Mouse (Mus musculus) CD4-positive, CD25-positive, alpha-beta regulatory T cell, adult 4 months (primary cell): Measurements from ENCODE around the gene Gm28539. TPM values are rescaled to one million over a fixed set of nuclear protein-coding genes. Genes with fewer than 3 reads are reported as not detected.
"Not testable (repeated sequence)": the region's sequence is repeated elsewhere in the genome, so short reads cannot be mapped to it uniquely, and the experiment has no call there.

ENCODE experiments used
- ATAC-seq: one replicate; pipeline ENCODE4 v1.8.0; 2017
- polyA plus RNA-seq, 2 experiments: library from polyadenylated mRNA; unstranded; fragments of 100-300 nt; shearing (Covaris generic); gene quantifications; one replicate each; pipeline ENCODE4 v1.2.1; 2017

The Gm28539 gene
- polyA plus RNA-seq, 2 experiments from 2014 or later: not detected

GRCm38 (mm10) chr16:18858551-18858950, 22.2 kb downstream of the Gm28539 start:
- peak; percentile 71 for ATAC-seq

GRCm38 (mm10) chr16:18860186-18860585, 23.8 kb downstream of the Gm28539 start:
- no peak for ATAC-seq

- ATAC-seq: not testable (repeated sequence)
Observed at GRCm38 (mm10) chr16:18870495-18870894, 34.1 kb downstream of the Gm28539 start.

GRCm38 (mm10) chr16:18876091-18876441, 39.7 kb downstream of the Gm28539 start:
- peak; percentile 0 for ATAC-seq

GRCm38 (mm10) chr16:18876442-18877308, 40.3 kb downstream of the Gm28539 start, which contains the start of the genes Mrpl40 and Hira:
Gene Mrpl40, minus strand, starts transcription at chr16:18876862.
Gene Hira, plus strand, starts transcription at chr16:18877037.
- ATAC-seq: peak; percentile 77

GRCm38 (mm10) chr16:18877386-18878090, 41.2 kb downstream of the Gm28539 start:
- peak; percentile 42 for ATAC-seq

- ATAC-seq: peak; percentile 11
Observed at GRCm38 (mm10) chr16:18878091-18878720, 41.8 kb downstream of the Gm28539 start.

GRCm38 (mm10) chr16:18884044-18884443, 47.7 kb downstream of the Gm28539 start:
- ATAC-seq: no peak

- ATAC-seq: no peak
Observed at GRCm38 (mm10) chr16:18893840-18894372, 57.5 kb downstream of the Gm28539 start.

- ATAC-seq: no peak
Observed at GRCm38 (mm10) chr16:18895249-18895648, 58.9 kb downstream of the Gm28539 start.

- no peak for ATAC-seq
Observed at GRCm38 (mm10) chr16:18896429-18896828, 60.0 kb downstream of the Gm28539 start.

GRCm38 (mm10) chr16:18905648-18906047, 69.3 kb downstream of the Gm28539 start:
- no peak for ATAC-seq

- no peak for ATAC-seq
Observed at GRCm38 (mm10) chr16:18916064-18916463, 79.7 kb downstream of the Gm28539 start.

GRCm38 (mm10) chr16:18921771-18922170, 85.4 kb downstream of the Gm28539 start:
- ATAC-seq: no peak

- ATAC-seq: no peak
Observed at GRCm38 (mm10) chr16:18927963-18928362, 91.6 kb downstream of the Gm28539 start.

GRCm38 (mm10) chr16:18938321-18939082, 102.1 kb downstream of the Gm28539 start:
- no peak for ATAC-seq

- no peak for ATAC-seq
Observed at GRCm38 (mm10) chr16:18943906-18944305, 107.5 kb downstream of the Gm28539 start.

GRCm38 (mm10) chr16:18948941-18949340, 112.6 kb downstream of the Gm28539 start:
- ATAC-seq: no peak

GRCm38 (mm10) chr16:18950351-18950750, 114.0 kb downstream of the Gm28539 start:
- no peak for ATAC-seq

GRCm38 (mm10) chr16:18952813-18953212, 116.4 kb downstream of the Gm28539 start:
- ATAC-seq: no peak

- no peak for ATAC-seq
Observed at GRCm38 (mm10) chr16:18955070-18955469, 118.7 kb downstream of the Gm28539 start.

- no peak for ATAC-seq
Observed at GRCm38 (mm10) chr16:18963486-18963885, 127.1 kb downstream of the Gm28539 start.
